Mouse (Mus musculus) monocyte, adult 59 days (primary cell): ENCODE measurements around the gene Dbx2. TPM values are rescaled to one million over a fixed set of nuclear protein-coding genes. Genes with fewer than 3 reads are reported as not detected.

Experiments used
- total RNA-seq, 2 experiments: library from RNA; stranded (reverse); gene quantifications; one replicate each; pipeline ENCODE4 v1.2.4; 2023

Gene Dbx2
- total RNA-seq: not detected

DNA sequence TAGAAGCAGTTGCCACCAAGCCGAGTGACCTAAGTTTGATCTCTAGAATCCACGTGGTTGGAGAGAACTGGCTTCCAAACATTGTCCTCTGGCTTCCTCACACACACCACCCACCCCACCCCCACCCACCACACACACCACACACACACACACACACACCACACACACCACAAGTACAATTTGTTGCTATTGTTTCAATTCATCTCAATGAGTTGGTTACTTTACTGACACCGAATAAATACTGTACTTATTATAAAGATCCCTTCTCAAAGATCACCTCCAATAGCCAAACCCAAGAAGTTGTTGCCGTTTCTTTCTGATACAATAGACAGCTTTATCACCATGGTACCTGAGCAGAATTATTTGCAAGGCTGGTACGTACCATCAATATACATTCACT, at the start of gene Dbx2:
Dbx2 (minus strand) TSS at position 101 of the 400 bp plus-strand sequence.

Other genes starting within 250 kb of the Dbx2 start
- not detected for gene Nell2, start 127.4 kb downstream of the Dbx2 start, total RNA-seq
- 100 to 1,000 TPM; 128 to 138 TPM for gene Ano6, start 134.9 kb upstream of the Dbx2 start, total RNA-seq